Comparison of ENCODE assay signal across 24 mouse cellular contexts in genomic region chr12:89685633-89686032, GRCm38 (mm10).
A peak's percentile ranks its signal among the peaks of the same experiment; 100 is the strongest.
DNase-seq lines count a peak whose midpoint lies in the region; ATAC-seq and TF ChIP-seq lines count a peak whose summit lies in the region.
"Had no signal": no experiment of that assay in that cellular context is flagged by ENCODE, and none has a peak within 500 bp of the region (broad histone marks: within the 10 kb centered on the region; RNA-seq: fewer than 3 reads in every experiment).

No protein-coding gene starts in this region.

- H3K9me3 ChIP-seq in kidney, postnatal 0 days (replicated peaks; ENCODE audit: low read length), result no peaks in the 10 kb centered on the region
- H3K9me3 ChIP-seq in lung, embryonic 14.5 days (ENCODE audit: low read depth, low read length), result no peaks in the 10 kb centered on the region
- H3K9me3 ChIP-seq: embryonic facial prominence, embryonic 12.5 days; forebrain, embryonic 12.5 days; heart, embryonic 13.5 days; hindbrain, embryonic 10.5 days; intestine, embryonic 15.5 days had no signal

- TF ChIP-seq CTCF in kidney, postnatal 0 days (IDR thresholded peaks at IDR 0.05; ENCODE audit: low read depth), result no peak
- TF ChIP-seq CTCF in lung, embryonic 14.5 days (IDR thresholded peaks at IDR 0.05; ENCODE audit: low read depth), result no peak

- no peak overlapping the region for H3K4me2 ChIP-seq in kidney, postnatal 0 days (ENCODE audit: low read length)
- no peak overlapping the region for H3K4me2 ChIP-seq in lung, embryonic 14.5 days
- H3K4me2 ChIP-seq: embryonic facial prominence, embryonic 12.5 days; forebrain, embryonic 12.5 days; heart, embryonic 13.5 days; hindbrain, embryonic 14.5 days; intestine, embryonic 15.5 days had no signal

- no peaks in the 10 kb centered on the region for H3K27me3 ChIP-seq in kidney, postnatal 0 days (ENCODE audit: insufficient read depth, low read length)
- no peaks in the 10 kb centered on the region for H3K27me3 ChIP-seq in lung, embryonic 14.5 days (ENCODE audit: insufficient read depth, low read length)
- H3K27me3 ChIP-seq: CH12.LX; embryonic facial prominence, embryonic 12.5 days; forebrain, embryonic 12.5 days; heart, embryonic 13.5 days; intestine, embryonic 15.5 days; Patski had no signal

- H3K27ac ChIP-seq in kidney, postnatal 0 days, result no peak overlapping the region
- H3K27ac ChIP-seq in lung, embryonic 14.5 days (ENCODE audit: low read depth), result no peak overlapping the region
- H3K27ac ChIP-seq: embryonic facial prominence, embryonic 12.5 days; forebrain, embryonic 12.5 days; gastrocnemius, adult 2 months; heart, embryonic 13.5 days; hindbrain, embryonic 10.5 days; hindbrain, embryonic 14.5 days; intestine, embryonic 15.5 days had no signal

- no peak for ATAC-seq in kidney, postnatal 0 days (replicated peaks; ENCODE audit: low FRiP score, low read depth)
- no peak for ATAC-seq in lung, embryonic 14.5 days (ENCODE audit: insufficient read depth)
- ATAC-seq: activated CD4-positive, CD25-positive, alpha-beta regulatory T cell, adult 4 months; forebrain, embryonic 16.5 days; intestine, embryonic 15.5 days; Patski had no signal

- H3K4me1 ChIP-seq in kidney, postnatal 0 days (replicated peaks; ENCODE audit: insufficient read depth, low read length), result no peaks in the 10 kb centered on the region
- no peaks in the 10 kb centered on the region for H3K4me1 ChIP-seq in lung, embryonic 14.5 days (ENCODE audit: insufficient read depth)
- H3K4me1 ChIP-seq: embryonic facial prominence, embryonic 12.5 days; forebrain, embryonic 12.5 days; heart, embryonic 13.5 days; hindbrain, embryonic 10.5 days; intestine, embryonic 15.5 days had no signal

- no peaks in the 10 kb centered on the region for H3K36me3 ChIP-seq in kidney, postnatal 0 days (ENCODE audit: insufficient read depth, low read length)
- H3K36me3 ChIP-seq in lung, embryonic 14.5 days (ENCODE audit: insufficient read depth), result no peaks in the 10 kb centered on the region
- H3K36me3 ChIP-seq: embryonic facial prominence, embryonic 12.5 days; forebrain, embryonic 12.5 days; heart, embryonic 13.5 days; hindbrain, embryonic 10.5 days; intestine, embryonic 15.5 days had no signal

- H3K4me3 ChIP-seq in kidney, postnatal 0 days (replicated peaks; ENCODE audit: low read depth, low read length), result no peak overlapping the region
- H3K4me3 ChIP-seq in lung, embryonic 14.5 days (ENCODE audit: low read depth, low read length), result no peak overlapping the region
- H3K4me3 ChIP-seq: embryonic facial prominence, embryonic 12.5 days; forebrain, embryonic 12.5 days; gastrocnemius, adult 2 months; heart, embryonic 13.5 days; hindbrain, embryonic 10.5 days; intestine, embryonic 15.5 days had no signal

- no peak overlapping the region for H3K9ac ChIP-seq in kidney, postnatal 0 days (ENCODE audit: low read depth, low read length)
- H3K9ac ChIP-seq in lung, embryonic 14.5 days, result no peak overlapping the region
- H3K9ac ChIP-seq: embryonic facial prominence, embryonic 12.5 days; forebrain, embryonic 12.5 days; heart, embryonic 13.5 days; hindbrain, embryonic 14.5 days; intestine, embryonic 15.5 days had no signal

- intact Hi-C loops in heart, postnatal 25 days (cut with DNase I), result no loop called here

- WGBS in kidney, postnatal 0 days, result 61% methylated on average over 2 of the region's 2 CpGs
- 57% methylated on average over 2 of the region's 2 CpGs for WGBS in lung, embryonic 14.5 days

- DNase-seq in heart, adult 18-20 months, result peak; percentile 1 to 4
- no peak for DNase-seq in heart, postnatal 25 days (ENCODE audit: low spot score)
- DNase-seq in kidney, postnatal 0 days (ENCODE audit: low spot score), result peak; percentile 14
- DNase-seq in kidney, postnatal 4 days, result no peak
- peak; percentile 25 for DNase-seq in lung, embryonic 14.5 days
- DNase-seq in lung, adult 18-20 months, result no peak
- peak; percentile 64 for DNase-seq in brain, adult 2 months (ENCODE audit: low read depth, low spot score)
- DNase-seq in c-Kit-positive CD71-positive TER-119-positive erythroid progenitor cells, embryonic 14.5 days (ENCODE audit: low spot score), result no peak
- DNase-seq: adrenal gland, postnatal 14 days; cerebellum, adult 8-10 months; cerebellum, postnatal 14 days; embryo, embryonic 11 days; gastrocnemius, adult 2 months; gastrocnemius, postnatal 25 days had no signal

Comparison
In these comparisons a context has a peak if more than half of its experiments do, and no peak if none do; other contexts are left out.
1. DNase-seq: peak in heart, adult 18-20 months (2 of 2), kidney, postnatal 0 days (single experiment), lung, embryonic 14.5 days (single experiment) and brain, adult 2 months (single experiment); none in heart, postnatal 25 days (single experiment), kidney, postnatal 4 days (0 of 2), lung, adult 18-20 months (0 of 2) and c-Kit-positive CD71-positive TER-119-positive erythroid progenitor cells, embryonic 14.5 days (single experiment).